Mouse (Mus musculus) heart, adult 8-10 months (tissue): ENCODE results near the gene Klhdc7b. TPM values are rescaled to one million over a fixed set of nuclear protein-coding genes. Genes with fewer than 3 reads are reported as not detected.

Experiments used
- DNase-seq: peaks from one replicate; pipeline ENCODE4 v3.0.0; 2022; ENCODE audit warnings: low spot score
- total RNA-seq, 4 experiments: library from RNA; stranded (reverse); gene quantifications; 2 replicates each; pipeline ENCODE4 v1.2.4; 2022

Gene Klhdc7b
- total RNA-seq, 4 experiments from 2014 or later, result not detected

- DNase-seq, result no peak
Measured at GRCm38 (mm10) chr15:89374801-89375534, 9.7 kb upstream of the Klhdc7b start.

GRCm38 (mm10) chr15:89376040-89376439 is 8.7 kb upstream of the Klhdc7b start:
- no peak for DNase-seq

- DNase-seq, result no peak
Measured at GRCm38 (mm10) chr15:89376957-89377356, 7.8 kb upstream of the Klhdc7b start, which contains the start of gene Tymp. Gene Tymp, minus strand, starts transcription at chr15:89377039.

- DNase-seq, result no peak
Measured at GRCm38 (mm10) chr15:89377362-89377761, 7.4 kb upstream of the Klhdc7b start.

- no peak for DNase-seq
Measured at GRCm38 (mm10) chr15:89377938-89378828, 6.5 kb upstream of the Klhdc7b start.

- DNase-seq, result peak; percentile 71
Measured at GRCm38 (mm10) chr15:89378831-89379401, 5.8 kb upstream of the Klhdc7b start, which contains the start of gene Odf3b. Gene Odf3b, minus strand, starts transcription at chr15:89379282.

GRCm38 (mm10) chr15:89379429-89379828 is 5.3 kb upstream of the Klhdc7b start:
- DNase-seq, result no peak

GRCm38 (mm10) chr15:89387127-89387526 is 2.4 kb downstream of the Klhdc7b start:
- no peak for DNase-seq

GRCm38 (mm10) chr15:89390081-89390480 is 5.4 kb downstream of the Klhdc7b start:
- no peak for DNase-seq

- DNase-seq, result no peak
Measured at GRCm38 (mm10) chr15:89396883-89397282, 12.2 kb downstream of the Klhdc7b start.

- no peak for DNase-seq
Measured at GRCm38 (mm10) chr15:89398146-89398545, 13.4 kb downstream of the Klhdc7b start.

- no peak for DNase-seq
Measured at GRCm38 (mm10) chr15:89399716-89400115, 15.0 kb downstream of the Klhdc7b start.

GRCm38 (mm10) chr15:89402471-89402870 is 17.8 kb downstream of the Klhdc7b start:
- DNase-seq, result no peak

- no peak for DNase-seq
Measured at GRCm38 (mm10) chr15:89404831-89405623, 20.3 kb downstream of the Klhdc7b start.

GRCm38 (mm10) chr15:89406691-89407090 is 22.0 kb downstream of the Klhdc7b start:
- no peak for DNase-seq

GRCm38 (mm10) chr15:89410118-89410517 is 25.4 kb downstream of the Klhdc7b start, which contains the start of gene Syce3:
Gene Syce3, minus strand, starts transcription at chr15:89410503.
- DNase-seq, result no peak

GRCm38 (mm10) chr15:89415282-89415681 is 30.6 kb downstream of the Klhdc7b start:
- DNase-seq, result no peak

- DNase-seq, result no peak
Measured at GRCm38 (mm10) chr15:89421938-89422337, 37.2 kb downstream of the Klhdc7b start.

GRCm38 (mm10) chr15:89424621-89425020 is 39.9 kb downstream of the Klhdc7b start:
- DNase-seq, result no peak

GRCm38 (mm10) chr15:89425711-89426121 is 41.0 kb downstream of the Klhdc7b start, which contains the start of gene Cpt1b:
Gene Cpt1b, minus strand, starts transcription at chr15:89425863.
- DNase-seq, result peak; percentile 78

GRCm38 (mm10) chr15:89426716-89427115 is 42.0 kb downstream of the Klhdc7b start:
- DNase-seq, result no peak
